Mouse (Mus musculus): ENCODE data around the gene Rptn.

DNA sequence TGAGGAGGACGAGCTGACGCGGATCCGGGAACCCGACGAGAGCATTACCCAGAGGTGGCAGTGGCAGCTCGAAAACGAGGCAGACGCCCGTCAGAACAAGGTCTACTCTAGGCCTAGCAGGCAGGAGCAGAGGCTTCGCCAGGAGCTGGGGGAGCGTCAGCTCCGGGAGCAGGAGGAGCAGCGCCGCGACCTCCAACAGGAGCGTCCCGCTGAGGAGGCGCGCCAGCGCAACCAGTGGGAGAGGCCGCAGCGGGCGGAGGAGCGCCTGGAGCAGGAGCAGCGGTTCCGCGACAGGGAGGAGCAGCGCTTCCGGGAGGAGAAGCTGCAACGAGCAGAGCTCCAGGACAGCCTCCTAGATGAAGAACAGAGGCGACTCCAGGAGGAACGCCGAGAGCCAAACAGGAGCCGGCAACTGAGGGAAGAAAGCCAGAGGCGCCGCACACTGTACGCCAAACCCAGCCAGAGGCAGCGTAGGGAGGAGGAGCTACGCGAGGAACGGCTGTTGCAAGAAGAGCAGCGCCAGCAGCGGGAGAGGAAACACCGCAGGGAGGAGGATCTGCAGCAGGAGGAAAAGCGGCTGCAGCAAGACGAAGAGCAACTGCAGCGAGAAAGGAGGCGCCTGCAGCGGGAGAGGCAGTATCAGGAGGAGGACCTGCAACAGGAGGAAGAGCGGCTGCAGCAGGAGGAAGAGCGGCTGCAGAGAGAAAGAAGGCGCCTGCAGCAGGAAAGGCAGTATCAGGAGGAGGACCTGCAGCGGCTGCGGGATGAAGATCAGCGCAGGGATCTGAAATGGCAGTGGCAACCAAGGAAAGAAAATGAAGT lies 51.1 kb downstream of the Rptn start:
- TF ChIP-seq CTCF (IDR thresholded peaks at IDR 0.05; ENCODE audit: low read depth) (peak; percentile 5; the same call in 1 of the 2 replicates), EP300 (optimal IDR thresholded peaks at IDR 0.05) (no peak)

All from stomach, postnatal 0 days (tissue).